Mouse (Mus musculus): ENCODE results near the gene Rex1bd. TPM values are rescaled to one million over a fixed set of nuclear protein-coding genes. Genes with fewer than 3 reads are reported as not detected.

The Rex1bd gene
- 2.6 TPM for polyA plus RNA-seq (2014; fragmentation: Illumina TruSeq; extraction: RNeasy Lipid Tissue Mini Kit (QIAGEN cat#74804); ENCODE audit: low read depth, low replicate concordance)

DNA sequence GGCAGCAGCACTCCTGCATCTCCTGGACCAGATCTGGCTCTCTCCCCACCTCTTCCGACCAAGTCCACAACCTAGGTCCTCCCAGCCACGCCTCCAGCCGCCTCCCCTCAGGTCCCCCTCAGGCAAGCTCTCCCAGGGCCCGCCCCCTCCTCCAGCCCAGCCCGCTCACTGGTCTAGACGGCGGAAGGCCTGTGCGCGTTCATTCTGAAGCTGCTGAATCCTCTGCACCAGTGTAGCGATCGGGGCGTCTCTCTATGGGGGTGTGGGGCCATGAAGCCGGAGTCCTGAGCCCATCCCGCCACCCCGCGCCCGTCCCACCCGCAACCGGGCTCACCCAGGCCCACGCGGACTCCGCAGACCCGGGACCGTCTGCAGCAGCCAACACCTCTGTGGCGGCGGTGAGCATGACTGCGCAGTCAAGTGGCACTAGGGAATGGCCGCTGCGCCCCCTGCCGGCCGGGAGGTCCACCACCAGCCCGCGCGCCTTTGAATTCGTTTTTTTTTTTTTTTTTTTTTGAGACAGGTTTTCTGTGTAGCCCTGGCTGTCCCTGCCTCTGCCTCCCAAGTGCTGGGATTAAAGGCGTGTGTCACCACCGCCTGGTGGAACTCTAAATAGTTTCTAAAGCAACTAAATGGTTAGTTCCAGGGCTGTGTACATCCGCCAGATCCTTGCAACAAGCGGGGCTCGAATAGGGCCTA is at the start of gene Rex1bd:
Gene Rex1bd, minus strand, starts transcription at position 425 of the 699 bp plus-strand sequence.

DNA sequence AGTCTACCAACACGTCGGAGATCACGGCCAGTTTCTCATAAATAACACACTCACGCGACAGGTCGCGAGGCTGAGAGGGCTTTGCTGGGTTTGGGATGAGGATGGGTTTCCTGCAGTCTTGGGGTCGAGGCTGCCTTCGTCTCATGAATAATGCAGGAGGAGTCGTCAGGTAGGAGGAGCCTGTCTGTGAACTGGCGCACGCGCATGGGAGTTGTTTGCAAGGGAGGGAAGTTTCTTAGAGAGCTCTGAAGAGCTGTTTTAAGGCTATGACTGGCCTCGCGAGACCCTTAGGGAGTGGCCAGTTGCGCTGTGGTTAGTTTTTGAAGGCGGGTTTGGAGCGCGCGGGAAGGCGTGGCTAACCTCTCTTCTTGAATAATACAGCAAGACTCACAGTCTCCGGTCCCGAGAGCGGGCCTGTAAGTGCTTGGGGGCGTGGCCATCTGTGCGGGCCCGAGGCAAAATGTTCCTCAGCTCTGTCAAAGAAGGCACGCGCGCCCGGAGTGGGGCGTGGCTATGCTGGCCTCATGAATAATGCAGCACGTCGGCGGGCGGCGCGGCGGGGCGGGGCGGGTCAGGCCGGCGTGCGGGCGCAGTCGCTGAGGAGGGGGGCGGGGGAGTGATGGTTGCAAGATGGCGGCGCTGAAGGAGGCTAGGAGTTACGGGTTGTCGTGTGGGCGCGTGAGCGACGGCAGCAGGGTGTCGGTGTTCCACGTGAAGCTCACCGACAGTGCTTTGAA is 32.7 kb upstream of the Rex1bd start, which contains the start of gene Ell:
Gene Ell, plus strand, starts transcription at position 381 of the 737 bp plus-strand sequence.

DNA sequence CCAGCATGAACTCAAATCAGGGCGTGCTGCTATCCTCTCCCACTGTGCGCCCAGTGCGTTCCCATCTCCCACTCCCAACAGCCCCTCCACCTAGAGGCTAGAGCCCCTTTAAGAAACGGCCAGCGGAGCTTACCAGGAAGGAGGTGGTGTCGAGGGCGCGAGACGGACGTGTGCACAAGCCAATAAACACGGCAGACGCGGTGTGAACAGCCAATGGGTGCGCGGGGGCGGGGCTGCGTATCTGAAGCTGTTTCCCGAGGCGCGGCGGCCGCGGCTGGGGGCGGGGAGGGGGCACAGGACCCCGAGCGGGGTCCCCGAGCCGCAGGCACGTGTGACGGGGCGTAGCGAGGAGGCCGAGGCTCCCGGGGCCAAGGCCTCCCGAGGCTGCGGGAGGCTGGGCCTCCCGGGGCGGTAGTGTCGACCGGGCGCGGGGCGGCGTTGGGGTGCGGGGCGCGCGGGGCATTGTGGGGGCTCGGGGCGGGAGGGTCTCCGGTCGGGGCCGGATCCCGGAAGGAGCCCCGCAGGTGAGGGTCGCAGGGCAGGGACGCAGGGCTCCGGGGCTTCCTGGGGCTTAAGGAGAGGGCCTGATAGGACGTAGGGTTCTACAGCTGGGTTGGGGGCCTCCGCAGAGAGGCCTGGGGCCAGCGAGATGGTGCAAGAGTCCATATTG is 21.1 kb upstream of the Rex1bd start, which contains the start of the genes Fkbp8 and Kxd1:
Gene Fkbp8, plus strand, starts transcription at position 213 of the 670 bp plus-strand sequence.
Gene Kxd1, minus strand, starts transcription at position 445 of the 670 bp plus-strand sequence.

DNA sequence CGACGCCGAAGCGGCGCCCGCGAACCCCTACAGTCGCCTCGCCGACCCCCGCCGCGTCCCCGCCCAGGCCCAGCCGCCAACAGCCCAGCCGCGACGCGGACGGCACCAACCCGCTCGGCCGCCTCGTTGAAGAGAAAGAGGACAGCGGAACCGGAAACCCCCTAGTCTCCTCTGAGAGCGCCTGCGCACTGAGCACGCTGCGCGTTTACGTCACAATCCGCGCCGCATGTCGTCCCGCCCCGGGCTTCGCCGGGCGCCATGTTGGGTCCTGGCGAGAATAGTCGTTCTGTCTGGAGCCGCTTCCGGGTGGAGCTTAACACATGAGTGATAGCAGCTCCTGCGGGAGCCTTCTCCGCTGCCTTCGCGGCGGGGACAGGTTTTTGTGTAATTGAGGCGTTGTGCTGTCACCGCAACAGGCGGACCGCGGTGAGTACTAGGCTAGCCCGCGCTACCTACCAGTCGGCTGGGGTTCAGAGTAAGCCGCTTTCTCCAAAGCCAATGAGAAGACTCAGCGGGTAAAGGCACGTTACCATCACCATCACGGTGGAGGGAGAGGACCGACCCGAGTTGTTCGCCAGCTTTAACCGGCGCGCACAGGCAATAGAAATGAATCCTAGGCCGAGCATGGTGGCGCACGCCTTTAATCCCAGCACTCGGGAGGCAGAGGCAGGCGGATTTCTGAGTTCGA is 3.8 kb upstream of the Rex1bd start, which contains the start of gene Uba52:
Gene Uba52, minus strand, starts transcription at position 574 of the 688 bp plus-strand sequence.

DNA sequence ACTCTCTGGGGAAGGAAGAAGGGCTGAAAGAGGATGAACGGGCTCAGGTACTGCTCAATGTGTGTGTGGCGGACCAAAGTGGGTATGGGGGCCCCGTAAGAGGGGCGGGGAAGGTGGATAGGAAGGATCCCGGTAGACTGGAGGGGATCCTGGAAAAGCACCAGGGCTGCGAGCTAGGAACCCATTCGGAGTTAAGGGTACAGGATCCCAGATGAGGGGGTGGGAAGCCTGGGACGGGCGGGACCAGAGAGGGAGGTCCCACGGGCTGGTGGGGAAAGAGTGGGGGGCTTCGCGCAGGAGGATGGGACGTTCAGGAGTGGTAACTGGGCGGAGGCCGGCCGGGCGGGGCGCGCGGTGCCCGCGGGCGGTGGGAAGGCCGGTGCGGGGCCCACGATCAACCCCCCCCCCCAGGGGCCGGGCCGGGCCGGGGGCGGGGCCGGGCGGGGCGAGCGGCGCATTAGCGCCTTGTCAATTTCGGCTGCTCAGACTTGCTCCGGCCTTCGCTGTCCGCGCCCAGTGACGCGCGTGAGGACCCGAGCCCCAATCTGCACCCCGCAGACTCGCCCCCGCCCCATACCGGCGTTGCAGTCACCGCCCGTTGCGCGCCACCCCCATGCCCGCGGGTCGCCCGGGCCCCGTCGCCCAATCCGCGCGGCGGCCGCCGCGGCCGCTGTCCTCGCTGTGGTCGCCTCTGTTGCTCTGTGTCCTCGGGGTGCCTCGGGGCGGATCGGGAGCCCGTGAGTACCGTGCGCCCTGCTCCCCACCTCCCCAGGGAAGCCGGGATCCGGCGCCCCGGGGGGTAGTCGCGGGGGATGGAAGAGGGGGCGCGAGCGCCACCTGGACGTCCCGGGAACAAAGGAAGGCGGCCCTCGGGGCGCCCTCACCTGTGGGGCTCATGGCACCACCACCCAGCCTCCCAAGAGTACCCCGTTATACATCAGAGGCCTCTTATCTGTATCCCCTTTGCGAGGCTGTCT is 13.6 kb downstream of the Rex1bd start, which contains the start of gene Crlf1:
Gene Crlf1, plus strand, starts transcription at position 495 of the 977 bp plus-strand sequence.

DNA sequence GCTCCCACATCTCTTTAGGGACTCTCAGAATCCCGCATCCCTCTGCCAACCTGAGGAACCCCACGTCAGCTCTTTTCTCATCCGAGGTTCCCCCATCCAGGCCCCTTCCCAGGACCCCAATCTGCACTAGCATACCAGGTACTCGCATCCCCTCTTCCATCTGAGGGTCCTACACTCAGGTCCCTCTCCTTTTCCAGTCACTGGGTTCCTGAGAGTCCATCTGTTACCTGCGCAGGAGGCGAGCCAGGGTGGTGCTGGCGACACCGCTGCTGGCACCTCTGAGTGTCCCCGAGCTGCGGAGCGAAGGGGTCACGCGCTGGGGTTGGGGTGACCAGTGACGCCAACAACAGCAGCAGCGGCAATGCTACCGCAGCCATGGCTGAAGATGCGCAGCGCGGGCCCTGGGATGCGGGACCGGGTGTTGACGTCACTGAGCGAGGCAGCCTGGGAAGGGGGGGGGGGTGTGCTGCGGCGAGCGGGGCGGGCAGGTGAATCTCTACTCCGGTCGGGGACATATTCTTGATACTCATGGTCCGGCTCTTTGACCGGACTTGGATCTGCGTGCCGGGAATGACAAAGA is 19.5 kb downstream of the Rex1bd start, which contains the start of gene Tmem59l:
Gene Tmem59l, minus strand, starts transcription at position 418 of the 580 bp plus-strand sequence.

DNA sequence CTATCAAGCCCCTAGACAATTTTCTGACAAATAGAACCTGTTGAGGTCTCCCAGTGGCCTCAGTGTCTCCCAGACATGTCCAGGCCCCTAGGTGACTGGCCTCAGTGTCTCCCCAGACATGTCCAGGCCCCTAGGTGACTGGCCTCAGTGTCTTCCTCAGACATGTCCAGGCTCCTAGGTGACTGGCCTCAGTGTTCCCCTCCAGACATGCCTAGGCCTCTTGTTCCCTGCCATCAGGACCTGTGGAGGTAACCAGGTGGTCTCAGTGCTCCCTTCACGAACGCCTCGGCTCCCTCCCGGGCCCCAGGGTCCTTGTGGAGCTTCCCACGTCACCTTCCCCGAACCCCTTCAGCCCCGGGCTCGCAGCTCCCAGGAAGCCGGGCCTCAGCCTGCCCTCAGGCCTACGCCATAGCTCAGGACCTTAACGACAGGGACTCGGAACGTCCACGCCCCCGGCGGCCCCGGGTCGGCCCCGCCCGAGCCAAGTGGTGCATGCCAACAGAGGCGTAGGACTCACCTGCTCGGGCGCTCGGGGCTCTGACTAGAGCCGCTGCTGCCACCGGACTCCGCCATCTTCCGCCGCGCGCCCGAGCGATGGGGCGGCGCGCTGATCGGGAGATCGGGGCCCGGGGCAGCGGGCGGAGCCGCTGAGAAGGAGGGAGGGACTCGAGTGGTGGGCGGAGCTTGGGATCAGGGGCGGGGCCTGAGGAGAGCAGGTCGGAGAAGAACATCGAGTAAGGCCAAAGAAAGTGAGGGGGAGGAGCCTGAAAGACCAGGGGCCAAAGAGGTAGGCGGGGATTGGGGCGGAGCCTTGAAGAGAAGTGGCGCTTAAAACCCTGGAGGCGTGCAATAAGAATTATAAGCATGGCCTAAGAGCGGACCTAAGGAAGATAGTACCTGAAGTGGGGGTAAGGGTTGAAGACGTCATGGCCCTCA is 30.0 kb downstream of the Rex1bd start, which contains the start of gene Klhl26:
Gene Klhl26, minus strand, starts transcription at position 636 of the 936 bp plus-strand sequence.

Other genes starting within 250 kb of the Rex1bd start
- gene Homer3, start 223.9 kb downstream of the Rex1bd start, polyA plus RNA-seq (2014; fragmentation: Illumina TruSeq; extraction: RNeasy Lipid Tissue Mini Kit (QIAGEN cat#74804); ENCODE audit: low read depth, low replicate concordance) = not detected
- gene Ddx49, start 204.3 kb downstream of the Rex1bd start, polyA plus RNA-seq (2014; fragmentation: Illumina TruSeq; extraction: RNeasy Lipid Tissue Mini Kit (QIAGEN cat#74804); ENCODE audit: low read depth, low replicate concordance) = 5.1 TPM
- 1.3 TPM for gene Cope, start 204.2 kb downstream of the Rex1bd start, polyA plus RNA-seq (2014; fragmentation: Illumina TruSeq; extraction: RNeasy Lipid Tissue Mini Kit (QIAGEN cat#74804); ENCODE audit: low read depth, low replicate concordance)
- not detected for gene Cers1, start 191.0 kb downstream of the Rex1bd start, polyA plus RNA-seq (2014; fragmentation: Illumina TruSeq; extraction: RNeasy Lipid Tissue Mini Kit (QIAGEN cat#74804); ENCODE audit: low read depth, low replicate concordance)
- not detected for gene Gdf1, start 176.9 kb downstream of the Rex1bd start, polyA plus RNA-seq (2014; fragmentation: Illumina TruSeq; extraction: RNeasy Lipid Tissue Mini Kit (QIAGEN cat#74804); ENCODE audit: low read depth, low replicate concordance)
- gene Upf1, start 153.5 kb downstream of the Rex1bd start, polyA plus RNA-seq (2014; fragmentation: Illumina TruSeq; extraction: RNeasy Lipid Tissue Mini Kit (QIAGEN cat#74804); ENCODE audit: low read depth, low replicate concordance) = 3.8 TPM
- not detected for gene Comp, start 133.2 kb downstream of the Rex1bd start, polyA plus RNA-seq (2014; fragmentation: Illumina TruSeq; extraction: RNeasy Lipid Tissue Mini Kit (QIAGEN cat#74804); ENCODE audit: low read depth, low replicate concordance)
- gene Crtc1, start 67.2 kb downstream of the Rex1bd start, polyA plus RNA-seq (2014; fragmentation: Illumina TruSeq; extraction: RNeasy Lipid Tissue Mini Kit (QIAGEN cat#74804); ENCODE audit: low read depth, low replicate concordance) = 2.8 TPM
- 2.3 TPM for gene Klhl26, start 29.8 kb downstream of the Rex1bd start, polyA plus RNA-seq (2014; fragmentation: Illumina TruSeq; extraction: RNeasy Lipid Tissue Mini Kit (QIAGEN cat#74804); ENCODE audit: low read depth, low replicate concordance)
- not detected for gene Tmem59l, start 19.4 kb downstream of the Rex1bd start, polyA plus RNA-seq (2014; fragmentation: Illumina TruSeq; extraction: RNeasy Lipid Tissue Mini Kit (QIAGEN cat#74804); ENCODE audit: low read depth, low replicate concordance)
- not detected for gene Crlf1, start 13.6 kb downstream of the Rex1bd start, polyA plus RNA-seq (2014; fragmentation: Illumina TruSeq; extraction: RNeasy Lipid Tissue Mini Kit (QIAGEN cat#74804); ENCODE audit: low read depth, low replicate concordance)
- gene Uba52, start 4.0 kb upstream of the Rex1bd start, polyA plus RNA-seq (2014; fragmentation: Illumina TruSeq; extraction: RNeasy Lipid Tissue Mini Kit (QIAGEN cat#74804); ENCODE audit: low read depth, low replicate concordance) = 2.6 TPM
- gene Fkbp8, start 21.0 kb upstream of the Rex1bd start, polyA plus RNA-seq (2014; fragmentation: Illumina TruSeq; extraction: RNeasy Lipid Tissue Mini Kit (QIAGEN cat#74804); ENCODE audit: low read depth, low replicate concordance) = 8.5 TPM
- 9.0 TPM for gene Kxd1, start 21.2 kb upstream of the Rex1bd start, polyA plus RNA-seq (2014; fragmentation: Illumina TruSeq; extraction: RNeasy Lipid Tissue Mini Kit (QIAGEN cat#74804); ENCODE audit: low read depth, low replicate concordance)
- gene Ell, start 32.7 kb upstream of the Rex1bd start, polyA plus RNA-seq (2014; fragmentation: Illumina TruSeq; extraction: RNeasy Lipid Tissue Mini Kit (QIAGEN cat#74804); ENCODE audit: low read depth, low replicate concordance) = 0.98 TPM
- gene Isyna1, start 87.6 kb upstream of the Rex1bd start, polyA plus RNA-seq (2014; fragmentation: Illumina TruSeq; extraction: RNeasy Lipid Tissue Mini Kit (QIAGEN cat#74804); ENCODE audit: low read depth, low replicate concordance) = not detected
- not detected for gene Ssbp4, start 102.1 kb upstream of the Rex1bd start, polyA plus RNA-seq (2014; fragmentation: Illumina TruSeq; extraction: RNeasy Lipid Tissue Mini Kit (QIAGEN cat#74804); ENCODE audit: low read depth, low replicate concordance)
- not detected for gene Lrrc25, start 109.4 kb upstream of the Rex1bd start, polyA plus RNA-seq (2014; fragmentation: Illumina TruSeq; extraction: RNeasy Lipid Tissue Mini Kit (QIAGEN cat#74804); ENCODE audit: low read depth, low replicate concordance)
- gene Gdf15, start 125.7 kb upstream of the Rex1bd start, polyA plus RNA-seq (2014; fragmentation: Illumina TruSeq; extraction: RNeasy Lipid Tissue Mini Kit (QIAGEN cat#74804); ENCODE audit: low read depth, low replicate concordance) = not detected
- gene Pgpep1, start 153.6 kb upstream of the Rex1bd start, polyA plus RNA-seq (2014; fragmentation: Illumina TruSeq; extraction: RNeasy Lipid Tissue Mini Kit (QIAGEN cat#74804); ENCODE audit: low read depth, low replicate concordance) = 13.4 TPM
- not detected for gene Lsm4, start 166.5 kb upstream of the Rex1bd start, polyA plus RNA-seq (2014; fragmentation: Illumina TruSeq; extraction: RNeasy Lipid Tissue Mini Kit (QIAGEN cat#74804); ENCODE audit: low read depth, low replicate concordance)
- 44.0 TPM for gene Jund, start 192.2 kb upstream of the Rex1bd start, polyA plus RNA-seq (2014; fragmentation: Illumina TruSeq; extraction: RNeasy Lipid Tissue Mini Kit (QIAGEN cat#74804); ENCODE audit: low read depth, low replicate concordance)
- gene Iqcn, start 196.7 kb upstream of the Rex1bd start, polyA plus RNA-seq (2014; fragmentation: Illumina TruSeq; extraction: RNeasy Lipid Tissue Mini Kit (QIAGEN cat#74804); ENCODE audit: low read depth, low replicate concordance) = not detected
- gene Gm3336, start 211.8 kb upstream of the Rex1bd start, polyA plus RNA-seq (2014; fragmentation: Illumina TruSeq; extraction: RNeasy Lipid Tissue Mini Kit (QIAGEN cat#74804); ENCODE audit: low read depth, low replicate concordance) = 31.1 TPM
- 0.19 TPM for gene Pde4c, start 217.0 kb upstream of the Rex1bd start, polyA plus RNA-seq (2014; fragmentation: Illumina TruSeq; extraction: RNeasy Lipid Tissue Mini Kit (QIAGEN cat#74804); ENCODE audit: low read depth, low replicate concordance)
- gene Rab3a, start 247.9 kb upstream of the Rex1bd start, polyA plus RNA-seq (2014; fragmentation: Illumina TruSeq; extraction: RNeasy Lipid Tissue Mini Kit (QIAGEN cat#74804); ENCODE audit: low read depth, low replicate concordance) = 1.7 TPM